Mouse (Mus musculus) hindbrain, embryonic 13.5 days (tissue): Measurements from ENCODE around the gene Vps26c. TPM values are rescaled to one million over a fixed set of nuclear protein-coding genes. Genes with fewer than 3 reads are reported as not detected.

Experiments used
- ATAC-seq: fragments of 200-750 bp; cut with Nextera tagmentation; 2 replicates; pipeline ENCODE4 v1.8.0; 2017; ENCODE audit warnings: moderate TSS enrichment; ENCODE audit not compliant: low FRiP score
- H3K27ac ChIP-seq: fragments of 300-500 bp; sonication (generic); 2 replicates; pipeline ENCODE4 v1.5.1; 2015; ENCODE audit warnings: inconsistent platforms, mild to moderate bottlenecking, moderate library complexity
- H3K27me3 ChIP-seq: fragments of 300-500 bp; sonication (generic); 2 replicates; pipeline ENCODE4 v1.6.1; 2015; ENCODE audit warnings: mild to moderate bottlenecking, inconsistent platforms
- H3K36me3 ChIP-seq: fragments of 300-500 bp; sonication (generic); 2 replicates; pipeline ENCODE4 v1.6.1; 2015; ENCODE audit warnings: mild to moderate bottlenecking, inconsistent platforms
- H3K4me1 ChIP-seq: fragments of 300-500 bp; sonication (generic); replicated peaks from 2 replicates; pipeline ENCODE4 v1.6.1; 2015; ENCODE audit warnings: inconsistent platforms
- H3K4me2 ChIP-seq: fragments of 300-500 bp; sonication (generic); 2 replicates; pipeline ENCODE4 v1.6.1; 2015; ENCODE audit warnings: inconsistent platforms, mild to moderate bottlenecking, moderate library complexity
- H3K4me3 ChIP-seq: fragments of 300-500 bp; sonication (generic); 2 replicates; pipeline ENCODE4 v1.5.1; 2015; ENCODE audit warnings: mild to moderate bottlenecking, inconsistent platforms
- H3K9ac ChIP-seq: fragments of 300-500 bp; sonication (generic); 2 replicates; pipeline ENCODE4 v1.6.1; 2015; ENCODE audit warnings: mild to moderate bottlenecking, inconsistent platforms
- H3K9me3 ChIP-seq: fragments of 300-500 bp; sonication (generic); 2 replicates; pipeline ENCODE4 v1.6.1; 2016; ENCODE audit warnings: inconsistent platforms
- WGBS: fragments of 180-500 bp; shearing (Covaris S2); methylation state at CpG from one replicate; pipeline ENCODE4 v1.1.7; 2015; 5-methylcytosine and 5-hydroxymethylcytosine counted together
- polyA plus RNA-seq: library from polyadenylated mRNA; unstranded; fragments of >200 nt; fragmentation: Nextera tagmentation; extraction: Ambion mirVana; gene quantifications from 2 replicates; pipeline ENCODE4 v1.2.1, GENCODE M21; 2015

Gene Vps26c
- 83.3 and 85.2 TPM in 2 replicates for polyA plus RNA-seq

GRCm38 (mm10) chr16:94526344-94527151 lies at the start of gene Vps26c:
Vps26c (minus strand) TSS chr16:94526830.
- peak; percentile 94 for ATAC-seq
- Histone ChIP-seq H3K27me3 (no peaks in the 10 kb centered on the region), H3K9me3 (no peaks in the 10 kb centered on the region), H3K4me1 (peaks cover 30% of the 10 kb centered on the region), H3K27ac (peak within 1 kb of the TSS; percentile 96), H3K4me2 (peak within 1 kb of the TSS; percentile 76), H3K9ac (peak within 1 kb of the TSS; percentile 90), H3K4me3 (peak within 1 kb of the TSS; percentile 80), H3K36me3 (no peaks in the 10 kb centered on the region)
- WGBS: under 1% methylated on average over 93 of the region's 93 CpGs

DNA sequence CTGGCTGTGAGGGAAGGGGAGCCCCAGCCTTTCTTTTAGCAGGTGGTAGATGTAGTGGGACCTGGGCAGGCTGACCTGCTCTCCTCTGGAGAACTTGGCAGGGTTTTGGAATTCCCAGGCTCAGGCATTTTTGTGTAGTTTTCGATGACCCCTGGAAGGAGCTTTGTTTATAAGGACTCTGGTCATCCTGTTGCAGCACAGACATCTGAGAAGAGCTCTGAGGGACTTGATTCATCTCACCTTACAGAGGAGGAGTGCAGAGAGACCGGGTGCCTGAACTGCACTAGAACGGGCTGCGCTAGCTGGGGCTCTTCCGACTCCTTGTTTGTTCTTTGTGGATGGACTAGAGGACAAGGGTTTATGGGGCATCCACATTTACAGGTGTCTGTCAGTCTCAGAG lies 49.1 kb upstream of the Vps26c start:
- Histone ChIP-seq H3K27ac (no peak overlapping the region), H3K27me3 (no peaks in the 10 kb centered on the region), H3K36me3 (no peaks in the 10 kb centered on the region), H3K4me1 (peaks cover 79% of the 10 kb centered on the region), H3K9ac (no peak overlapping the region), H3K4me2 (no peak overlapping the region), H3K4me3 (no peak overlapping the region), H3K9me3 (no peaks in the 10 kb centered on the region)
- no peak for ATAC-seq
- WGBS: 83% methylated on average over 5 of the region's 5 CpGs

GRCm38 (mm10) chr16:94574718-94575094 lies 48.1 kb upstream of the Vps26c start:
- H3K27ac ChIP-seq: no peak overlapping the region
- H3K4me3 ChIP-seq: no peak overlapping the region
- no peaks in the 10 kb centered on the region for H3K9me3 ChIP-seq
- peaks cover 72% of the 10 kb centered on the region for H3K4me1 ChIP-seq
- H3K9ac ChIP-seq: no peak overlapping the region
- H3K27me3 ChIP-seq: no peaks in the 10 kb centered on the region
- H3K36me3 ChIP-seq: no peaks in the 10 kb centered on the region
- no peak overlapping the region for H3K4me2 ChIP-seq
- ATAC-seq: no peak

GRCm38 (mm10) chr16:94574025-94574717 lies 47.5 kb upstream of the Vps26c start:
- H3K9ac ChIP-seq: no peak overlapping the region; the same call in 1 of the 2 replicates
- no peaks in the 10 kb centered on the region for H3K27me3 ChIP-seq
- peaks cover 67% of the 10 kb centered on the region for H3K4me1 ChIP-seq
- H3K4me3 ChIP-seq: no peak overlapping the region
- H3K27ac ChIP-seq: no peak overlapping the region
- H3K9me3 ChIP-seq: no peaks in the 10 kb centered on the region
- 87% methylated on average over 3 of the region's 3 CpGs for WGBS
- H3K36me3 ChIP-seq: no peaks in the 10 kb centered on the region
- H3K4me2 ChIP-seq: no peak overlapping the region
- no peak for ATAC-seq

GRCm38 (mm10) chr16:94572422-94572821 lies 45.8 kb upstream of the Vps26c start:
- H3K36me3 ChIP-seq: no peaks in the 10 kb centered on the region
- peaks cover 58% of the 10 kb centered on the region for H3K4me1 ChIP-seq
- no peaks in the 10 kb centered on the region for H3K9me3 ChIP-seq
- H3K4me2 ChIP-seq: peak overlapping the region; percentile 86
- peak overlapping the region; percentile 23 for H3K4me3 ChIP-seq
- 40% methylated on average over 2 of the region's 2 CpGs for WGBS
- H3K27ac ChIP-seq: no peak overlapping the region
- H3K27me3 ChIP-seq: no peaks in the 10 kb centered on the region
- peak overlapping the region; percentile 39; the same call in 1 of the 2 replicates for H3K9ac ChIP-seq
- ATAC-seq: no peak

GRCm38 (mm10) chr16:94571111-94571993 lies 44.7 kb upstream of the Vps26c start:
- no peak for ATAC-seq
- WGBS: 31% methylated on average over 10 of the region's 10 CpGs
- H3K27ac ChIP-seq: peak overlapping the region; percentile 100

DNA sequence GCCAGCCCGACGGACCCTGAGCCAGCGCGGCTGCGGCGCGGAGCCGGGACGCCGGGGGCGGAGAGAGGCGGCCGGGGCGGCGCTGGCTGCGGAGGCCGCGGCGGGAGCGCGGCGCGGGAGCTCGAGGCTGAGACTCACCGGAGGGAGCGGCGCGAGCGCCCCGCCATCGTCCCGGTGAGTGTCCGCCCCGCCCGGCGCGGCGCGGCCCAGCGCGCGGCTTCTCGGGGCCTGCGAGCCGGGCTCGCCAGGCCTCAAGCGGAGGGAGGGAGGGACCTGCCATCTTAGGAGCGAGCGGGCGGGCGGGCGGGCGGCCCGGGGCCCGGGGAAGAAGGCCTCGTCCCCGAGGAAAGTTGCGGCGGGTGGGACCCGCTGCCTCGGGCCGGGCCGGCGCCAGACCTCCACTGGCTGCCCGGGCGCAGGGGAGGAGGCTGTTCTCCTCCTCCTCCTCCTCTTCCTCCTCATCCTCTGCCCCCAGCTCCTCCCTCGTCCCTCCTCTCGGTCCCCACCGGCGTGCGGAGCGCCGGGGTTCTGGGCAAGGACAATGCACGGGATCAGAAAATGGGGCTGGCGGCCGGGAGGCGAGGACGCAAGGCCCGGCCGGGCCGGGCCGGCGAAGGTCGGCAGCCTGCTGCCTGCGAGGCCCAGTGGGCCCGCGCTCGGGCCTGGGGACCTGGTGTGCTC lies 43.9 kb upstream of the Vps26c start:
- H3K4me1 ChIP-seq: peaks cover 40% of the 10 kb centered on the region
- H3K9me3 ChIP-seq: no peaks in the 10 kb centered on the region
- ATAC-seq: no peak; the same call in 1 of the 2 replicates
- no peaks in the 10 kb centered on the region for H3K27me3 ChIP-seq
- H3K4me3 ChIP-seq: peak overlapping the region; percentile 99
- H3K4me2 ChIP-seq: peak overlapping the region; percentile 86
- peak overlapping the region; percentile 100 for H3K9ac ChIP-seq
- WGBS: under 1% methylated on average over 50 of the region's 88 CpGs
- peak overlapping the region; percentile 100 for H3K27ac ChIP-seq
- no peaks in the 10 kb centered on the region for H3K36me3 ChIP-seq

More at GRCm38 (mm10) chr16:94571111-94571993, 44.7 kb upstream of the Vps26c start:
- Histone ChIP-seq H3K4me2 (peak overlapping the region; percentile 86), H3K9ac (peak overlapping the region; percentile 100), H3K36me3 (no peaks in the 10 kb centered on the region), H3K4me1 (peaks cover 49% of the 10 kb centered on the region), H3K27me3 (no peaks in the 10 kb centered on the region), H3K9me3 (no peaks in the 10 kb centered on the region), H3K4me3 (peak overlapping the region; percentile 99)

DNA sequence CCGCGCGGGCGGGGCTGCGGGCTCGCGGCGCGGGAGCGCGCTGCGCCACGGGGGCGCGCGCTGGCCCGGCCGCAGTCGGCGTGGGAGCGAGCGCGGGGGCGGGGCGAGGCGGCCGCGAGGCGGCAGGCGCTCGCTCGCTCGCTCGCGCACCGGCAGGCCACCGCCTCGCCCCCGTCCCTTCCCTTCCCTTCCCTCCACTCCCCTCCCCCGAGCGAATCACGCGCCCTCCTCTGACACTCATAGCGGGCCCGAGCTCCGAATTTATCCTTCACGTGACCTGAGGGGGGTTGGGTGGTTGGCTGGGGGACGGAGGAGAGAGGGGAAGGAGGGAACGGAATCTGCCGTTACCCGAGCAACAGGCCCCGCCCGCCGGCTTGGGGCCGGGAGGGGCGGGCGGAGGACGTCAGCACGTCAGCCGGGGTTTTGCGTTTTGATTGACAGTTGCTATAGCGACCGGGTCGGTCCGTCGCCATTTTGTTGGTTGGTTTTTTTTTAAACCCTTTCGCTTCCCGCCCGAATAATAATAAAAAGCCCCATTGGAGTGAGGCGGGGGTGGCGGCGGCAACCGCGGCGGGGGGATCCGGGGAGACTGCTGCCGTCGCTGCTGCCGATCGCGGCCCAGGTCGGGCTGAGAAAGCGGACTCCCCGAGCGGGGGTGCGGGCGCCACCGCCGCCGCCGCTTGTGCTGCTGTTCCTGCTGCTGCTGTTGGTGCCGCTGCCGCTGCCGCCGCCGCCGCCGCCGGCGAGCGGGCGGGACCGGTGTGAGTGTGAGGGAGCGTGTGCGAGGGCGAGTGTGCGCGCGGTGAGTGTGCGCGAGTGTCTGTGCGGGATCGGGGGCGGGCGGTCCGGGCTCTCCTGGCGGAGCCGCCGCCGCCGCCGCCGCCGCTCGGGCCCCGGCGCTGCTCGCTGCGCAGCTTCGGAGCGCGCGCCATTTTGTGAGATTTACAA lies 42.9 kb upstream of the Vps26c start, which contains the start of gene Dyrk1a:
Gene Dyrk1a (plus strand): TSS at position 782 of the 948 bp plus-strand sequence.
- peak within 1 kb of the TSS; percentile 86 for H3K4me2 ChIP-seq
- WGBS: under 1% methylated on average over 57 of the region's 133 CpGs

GRCm38 (mm10) chr16:94568335-94569228 lies 42.0 kb upstream of the Vps26c start:
- WGBS: 2% methylated on average over 53 of the region's 53 CpGs
- peak; percentile 82 for ATAC-seq
- peaks cover 29% of the 10 kb centered on the region for H3K4me1 ChIP-seq

More for the DNA sequence above, 42.9 kb upstream of the Vps26c start, which contains the start of gene Dyrk1a:
- Histone ChIP-seq H3K9me3 (no peaks in the 10 kb centered on the region), H3K27me3 (no peaks in the 10 kb centered on the region), H3K9ac (peak within 1 kb of the TSS; percentile 100), H3K27ac (peak within 1 kb of the TSS; percentile 100), H3K4me3 (peak within 1 kb of the TSS; percentile 99), H3K36me3 (no peaks in the 10 kb centered on the region), H3K4me1 (peaks cover 34% of the 10 kb centered on the region)
- ATAC-seq: peak; percentile 94

DNA sequence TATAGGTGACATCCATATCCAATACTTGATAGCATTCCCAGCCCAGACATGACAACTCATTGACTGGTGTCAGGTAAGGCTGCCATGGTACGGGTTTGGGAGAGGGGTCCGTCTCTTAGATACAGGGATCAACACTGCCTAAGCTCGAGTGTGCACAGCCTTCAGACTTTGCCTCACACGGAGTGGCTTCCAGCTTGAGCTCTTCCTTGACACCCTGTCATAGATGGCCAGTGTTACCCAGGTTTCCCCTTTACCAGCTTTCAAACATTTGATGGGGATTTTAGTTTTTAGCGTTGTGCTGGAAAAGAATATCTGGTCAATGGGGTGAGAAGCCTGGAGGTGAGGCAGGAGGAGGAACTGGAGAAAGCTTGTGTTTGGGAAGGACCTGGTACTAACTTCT lies 41.1 kb upstream of the Vps26c start:
- H3K27me3 ChIP-seq: no peaks in the 10 kb centered on the region
- no peak overlapping the region for H3K4me2 ChIP-seq
- no peak overlapping the region for H3K4me3 ChIP-seq
- H3K27ac ChIP-seq: no peak overlapping the region
- ATAC-seq: no peak
- peaks cover 23% of the 10 kb centered on the region for H3K4me1 ChIP-seq
- no peak overlapping the region for H3K9ac ChIP-seq
- H3K36me3 ChIP-seq: no peaks in the 10 kb centered on the region
- 71% methylated on average over 5 of the region's 5 CpGs for WGBS
- H3K9me3 ChIP-seq: no peaks in the 10 kb centered on the region

More at GRCm38 (mm10) chr16:94568335-94569228, 42.0 kb upstream of the Vps26c start:
- Histone ChIP-seq H3K9ac (peak overlapping the region; percentile 75), H3K27ac (peak overlapping the region; percentile 100), H3K27me3 (no peaks in the 10 kb centered on the region), H3K4me2 (peak overlapping the region; percentile 58), H3K9me3 (no peaks in the 10 kb centered on the region), H3K36me3 (no peaks in the 10 kb centered on the region), H3K4me3 (peak overlapping the region; percentile 99)
